Mouse (Mus musculus) heart, embryonic 14.5 days (tissue): ENCODE data around the gene Pla2g6. TPM values are rescaled to one million over a fixed set of nuclear protein-coding genes. Genes with fewer than 3 reads are reported as not detected.
A peak's percentile ranks its signal among the peaks of the same experiment; 100 is the strongest.

ENCODE experiments used
- ATAC-seq: fragments of 200-750 bp; cut with Nextera tagmentation; 2 replicates; pipeline ENCODE4 v1.8.0; 2017; ENCODE audit warnings: low read depth, moderate TSS enrichment; ENCODE audit not compliant: insufficient number of reproducible peaks, insufficient read depth, low FRiP score
- H3K27ac ChIP-seq, 2 experiments: fragments of 200-500 bp in 1 of 2; fragments of 300-500 bp in 1 of 2; sonication (generic) in 1 of 2; replicated peaks in 1 of 2; 2 replicates each; pipeline ENCODE4 v1.5.1; 2012 to 2014; ENCODE audit warnings: low read depth in 2 of 2, low read length in 2 of 2, control low read depth in 1 of 2, mild to moderate bottlenecking in 1 of 2, mixed read lengths in 1 of 2; ENCODE audit not compliant: control insufficient read depth in 1 of 2, insufficient read depth in 1 of 2
- H3K27me3 ChIP-seq: fragments of 300-500 bp; sonication (generic); 2 replicates; pipeline ENCODE4 v1.6.1; 2014; ENCODE audit warnings: mild to moderate bottlenecking, low read length, control low read depth; ENCODE audit not compliant: control insufficient read depth, insufficient read depth
- H3K36me3 ChIP-seq: fragments of 300-500 bp; sonication (generic); 2 replicates; pipeline ENCODE4 v1.6.1; 2014; ENCODE audit warnings: mild to moderate bottlenecking, control low read depth, low read length, mixed read lengths; ENCODE audit not compliant: control insufficient read depth, insufficient read depth
- H3K4me1 ChIP-seq, 2 experiments: fragments of 200-500 bp in 1 of 2; fragments of 300-500 bp in 1 of 2; sonication (generic) in 1 of 2; 2 replicates each; pipeline ENCODE4 v1.6.1; 2012 to 2014; ENCODE audit warnings: low read length in 2 of 2, control low read depth in 1 of 2, mixed read lengths in 1 of 2; ENCODE audit not compliant: control insufficient read depth in 2 of 2, insufficient read depth in 2 of 2
- H3K4me2 ChIP-seq: fragments of 300-500 bp; sonication (generic); 2 replicates; pipeline ENCODE4 v1.6.1; 2014; ENCODE audit warnings: mild to moderate bottlenecking, low read length
- H3K4me3 ChIP-seq, 2 experiments: fragments of 200-500 bp in 1 of 2; fragments of 300-500 bp in 1 of 2; sonication (generic) in 1 of 2; 2 replicates each; pipeline ENCODE4 v1.5.1; 2012 to 2014; ENCODE audit warnings: low read length in 2 of 2, mild to moderate bottlenecking in 2 of 2, control low read depth in 1 of 2, low read depth in 1 of 2, moderate library complexity in 1 of 2; ENCODE audit not compliant: control insufficient read depth in 1 of 2, insufficient read depth in 1 of 2
- H3K9ac ChIP-seq: fragments of 300-500 bp; sonication (generic); 2 replicates; pipeline ENCODE4 v1.6.1; 2014; ENCODE audit warnings: mild to moderate bottlenecking, low read length
- H3K9me3 ChIP-seq: fragments of 300-500 bp; sonication (generic); 2 replicates; pipeline ENCODE4 v1.6.1; 2016; ENCODE audit warnings: low read length, control low read depth; ENCODE audit not compliant: control insufficient read depth
- WGBS: fragments of 180-500 bp; shearing (Covaris S2); extraction: QIAGEN DNeasy Blood & Tissue Kit; methylation state at CpG from one replicate; pipeline ENCODE4 v1.1.7; 2014; 5-methylcytosine and 5-hydroxymethylcytosine counted together
- polyA plus RNA-seq: library from polyadenylated mRNA; unstranded; fragments of >200 nt; fragmentation: Nextera tagmentation; extraction: Ambion mirVana; gene quantifications from 2 replicates; pipeline ENCODE4 v1.2.1, GENCODE M21; 2014

Gene Pla2g6
- polyA plus RNA-seq, 1 experiment from 2014 or later, result 11.7 TPM

DNA sequence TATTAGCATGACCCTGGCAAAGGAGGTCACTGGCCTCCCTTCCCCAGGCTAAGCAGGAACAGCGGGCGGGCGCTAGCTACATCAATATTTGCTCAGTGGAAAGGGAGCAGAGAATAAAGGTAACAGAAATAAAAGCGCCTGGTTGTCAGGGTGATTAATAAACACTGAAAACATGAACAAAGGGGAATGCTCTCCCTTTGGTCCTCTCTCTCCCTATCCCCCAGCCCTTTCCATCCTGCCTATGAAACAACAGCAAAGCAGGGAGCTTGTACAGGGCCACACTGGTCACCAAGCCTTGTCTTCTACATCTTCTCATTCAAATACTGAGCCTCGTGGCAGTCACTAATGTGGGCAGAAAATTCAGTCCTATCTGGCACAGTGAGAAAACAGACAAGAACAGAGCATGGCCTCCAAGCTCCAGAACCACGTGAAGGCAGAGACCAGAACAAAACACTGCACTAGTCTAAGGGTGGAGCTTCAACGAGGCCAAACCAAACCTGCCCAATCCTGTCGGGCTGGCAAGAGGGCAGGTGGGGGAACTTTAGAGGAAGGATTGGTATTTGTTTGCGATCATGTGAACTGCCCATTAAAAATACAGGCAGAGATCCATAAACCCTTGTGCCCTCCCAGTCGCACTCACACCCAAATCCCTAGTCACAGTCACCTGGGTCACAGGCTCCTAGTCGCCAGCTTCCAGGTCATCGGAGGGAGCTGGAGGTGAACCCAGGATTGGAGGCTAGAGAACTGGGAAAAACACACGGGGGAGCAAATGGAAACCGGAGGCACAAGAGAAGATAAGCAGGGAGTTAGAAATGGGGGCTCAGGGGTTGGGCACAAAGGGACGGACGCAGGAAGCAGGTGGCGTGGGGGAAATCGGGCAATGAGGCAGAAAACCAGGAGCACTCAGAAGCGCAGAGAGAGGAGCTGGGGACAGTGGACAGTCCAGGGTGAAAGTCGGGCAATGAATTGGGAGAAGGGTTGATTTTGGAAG is 924 bp downstream of the Pla2g6 start:
- Histone ChIP-seq H3K9me3 (no peaks in the 10 kb centered on the region), H3K27me3 (no peaks in the 10 kb centered on the region), H3K9ac (peak overlapping the region; percentile 83), H3K4me3 (peak overlapping the region; percentile 52 to 63), H3K36me3 (no peaks in the 10 kb centered on the region), H3K27ac (peak overlapping the region; percentile 78 to 83), H3K4me1 (peaks cover 28 to 34% of the 10 kb centered on the region in 2 experiments), H3K4me2 (peak overlapping the region; percentile 93)
- ATAC-seq, result no peak
- WGBS, result 20% methylated on average over 20 of the region's 20 CpGs

- peaks cover 31 to 42% of the 10 kb centered on the region in 2 experiments for H3K4me1 ChIP-seq
- H3K9me3 ChIP-seq, result no peaks in the 10 kb centered on the region
- no peak overlapping the region for H3K27ac ChIP-seq
- no peak for ATAC-seq
- 0 out of 2 replicates have a peak overlapping the region, but pooled peaks have one; percentile 16 for H3K4me2 ChIP-seq
- H3K4me3 ChIP-seq, result no peak overlapping the region
- H3K36me3 ChIP-seq, result no peaks in the 10 kb centered on the region
- WGBS, result 50% methylated on average over 4 of the region's 4 CpGs
- H3K9ac ChIP-seq, result no peak overlapping the region
- no peaks in the 10 kb centered on the region for H3K27me3 ChIP-seq
Measured at GRCm38 (mm10) chr15:79326264-79326663, 1.9 kb downstream of the Pla2g6 start.

DNA sequence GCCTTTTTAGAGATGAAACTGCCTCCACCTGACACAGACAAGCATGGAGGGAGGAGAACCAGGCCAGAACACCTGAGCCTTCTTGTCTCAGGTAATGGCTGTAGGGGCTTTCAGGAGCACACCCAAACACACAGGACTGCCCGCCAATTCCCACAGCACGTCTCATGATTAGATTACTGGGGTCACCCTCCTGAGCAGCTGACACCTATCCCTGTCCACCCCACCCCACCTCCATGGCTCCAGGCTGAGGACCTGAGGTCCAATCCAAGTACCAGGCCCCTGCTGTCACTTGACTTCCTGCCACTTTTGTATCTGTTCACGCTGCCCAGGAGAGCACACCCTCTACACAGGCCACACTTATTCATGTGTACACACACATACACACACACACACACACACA is 2.4 kb downstream of the Pla2g6 start:
- Histone ChIP-seq H3K9me3 (no peaks in the 10 kb centered on the region), H3K9ac (no peak overlapping the region), H3K4me3 (no peak overlapping the region), H3K4me1 (peaks cover 31 to 42% of the 10 kb centered on the region in 2 experiments), H3K27me3 (no peaks in the 10 kb centered on the region), H3K36me3 (no peaks in the 10 kb centered on the region), H3K4me2 (no peak overlapping the region), H3K27ac (no peak overlapping the region)
- no peak for ATAC-seq
- WGBS, result 65% methylated on average over 3 of the region's 3 CpGs

GRCm38 (mm10) chr15:79324373-79324772 is 3.8 kb downstream of the Pla2g6 start:
- H3K9me3 ChIP-seq, result no peaks in the 10 kb centered on the region
- no peaks in the 10 kb centered on the region for H3K36me3 ChIP-seq
- peak overlapping the region; percentile 79 to 87; a peak in 3 of 4 replicates for H3K27ac ChIP-seq
- no peak overlapping the region for H3K4me2 ChIP-seq
- H3K4me1 ChIP-seq, result peaks cover 31 to 42% of the 10 kb centered on the region in 2 experiments
- 80% methylated on average over 3 of the region's 3 CpGs for WGBS
- no peaks in the 10 kb centered on the region for H3K27me3 ChIP-seq
- H3K4me3 ChIP-seq, result no peak overlapping the region
- no peak overlapping the region for H3K9ac ChIP-seq
- no peak for ATAC-seq

DNA sequence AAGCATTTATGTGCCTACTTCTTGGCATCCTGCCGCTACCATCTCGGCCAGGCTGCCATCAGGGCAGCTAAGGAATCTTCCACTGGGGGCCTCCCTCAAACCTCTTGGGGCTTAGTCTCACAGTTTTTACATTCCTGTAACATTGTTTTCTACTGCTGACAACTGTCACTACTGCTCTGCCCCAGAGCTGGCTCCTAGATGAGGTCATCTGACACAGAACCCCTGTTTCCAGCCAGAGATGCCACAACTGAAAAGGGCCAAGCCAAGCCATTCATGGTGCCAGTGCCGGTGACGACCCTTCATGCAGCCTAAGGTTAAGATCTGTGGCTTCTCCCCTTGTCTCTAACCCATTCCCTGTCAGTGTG is 4.4 kb downstream of the Pla2g6 start:
- H3K4me1 ChIP-seq, result peaks cover 31 to 42% of the 10 kb centered on the region in 2 experiments

DNA sequence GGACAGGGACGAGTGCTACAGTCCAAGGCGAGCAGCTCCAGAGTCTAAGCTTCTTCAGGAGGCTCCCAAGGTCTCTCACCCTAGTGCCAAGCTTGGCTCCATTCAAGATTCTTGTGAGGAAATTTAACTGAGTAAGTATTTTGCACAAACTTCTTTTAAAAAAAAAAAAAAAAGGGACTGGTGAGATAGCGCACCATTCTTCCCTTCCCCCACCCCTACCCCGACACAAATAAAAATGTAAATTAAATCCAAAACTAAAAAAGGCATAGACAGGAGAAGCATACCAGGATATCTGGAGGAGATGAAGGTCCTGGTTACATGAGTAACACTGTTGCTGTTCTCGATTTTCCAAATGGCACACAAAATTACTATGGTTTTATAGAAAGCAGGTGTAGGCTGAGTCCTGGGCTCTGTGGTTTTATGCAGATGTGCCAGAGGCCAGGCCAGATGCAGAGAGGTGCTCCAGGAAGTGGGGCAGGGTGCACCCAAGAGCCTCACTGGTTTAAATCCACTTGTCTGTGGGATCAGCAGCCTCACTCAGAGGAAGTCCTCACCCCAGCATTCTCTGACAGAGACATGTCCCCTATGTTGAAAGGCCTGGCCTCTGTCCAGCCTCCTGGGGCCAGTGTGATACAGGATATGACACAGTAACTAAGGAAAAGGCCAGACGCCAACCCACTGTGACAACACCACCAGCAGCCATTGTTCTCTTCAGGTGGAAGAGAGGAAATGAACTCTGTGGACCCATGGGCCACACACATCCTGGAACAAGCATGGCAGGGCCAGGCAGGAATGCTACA is 5.0 kb downstream of the Pla2g6 start:
- 0 out of 2 replicates have a peak overlapping the region, but pooled peaks have one; percentile 14 for H3K9ac ChIP-seq
- no peak overlapping the region for H3K4me2 ChIP-seq
- peaks cover 31 to 42% of the 10 kb centered on the region in 2 experiments for H3K4me1 ChIP-seq
- peak; percentile 25 for ATAC-seq
- H3K27me3 ChIP-seq, result no peaks in the 10 kb centered on the region
- H3K4me3 ChIP-seq, result no peak overlapping the region
- no peaks in the 10 kb centered on the region for H3K9me3 ChIP-seq
- H3K27ac ChIP-seq, result peak overlapping the region; percentile 79 to 87
- WGBS, result 59% methylated on average over 6 of the region's 6 CpGs
- no peaks in the 10 kb centered on the region for H3K36me3 ChIP-seq

More for the DNA sequence above, 4.4 kb downstream of the Pla2g6 start:
- H3K27me3 ChIP-seq, result no peaks in the 10 kb centered on the region
- peak overlapping the region; percentile 79 to 87 for H3K27ac ChIP-seq
- H3K9ac ChIP-seq, result no peak overlapping the region
- H3K9me3 ChIP-seq, result no peaks in the 10 kb centered on the region
- H3K4me3 ChIP-seq, result no peak overlapping the region
- WGBS, result 45% methylated on average over 4 of the region's 4 CpGs
- no peak overlapping the region for H3K4me2 ChIP-seq
- no peaks in the 10 kb centered on the region for H3K36me3 ChIP-seq
- ATAC-seq, result no peak

DNA sequence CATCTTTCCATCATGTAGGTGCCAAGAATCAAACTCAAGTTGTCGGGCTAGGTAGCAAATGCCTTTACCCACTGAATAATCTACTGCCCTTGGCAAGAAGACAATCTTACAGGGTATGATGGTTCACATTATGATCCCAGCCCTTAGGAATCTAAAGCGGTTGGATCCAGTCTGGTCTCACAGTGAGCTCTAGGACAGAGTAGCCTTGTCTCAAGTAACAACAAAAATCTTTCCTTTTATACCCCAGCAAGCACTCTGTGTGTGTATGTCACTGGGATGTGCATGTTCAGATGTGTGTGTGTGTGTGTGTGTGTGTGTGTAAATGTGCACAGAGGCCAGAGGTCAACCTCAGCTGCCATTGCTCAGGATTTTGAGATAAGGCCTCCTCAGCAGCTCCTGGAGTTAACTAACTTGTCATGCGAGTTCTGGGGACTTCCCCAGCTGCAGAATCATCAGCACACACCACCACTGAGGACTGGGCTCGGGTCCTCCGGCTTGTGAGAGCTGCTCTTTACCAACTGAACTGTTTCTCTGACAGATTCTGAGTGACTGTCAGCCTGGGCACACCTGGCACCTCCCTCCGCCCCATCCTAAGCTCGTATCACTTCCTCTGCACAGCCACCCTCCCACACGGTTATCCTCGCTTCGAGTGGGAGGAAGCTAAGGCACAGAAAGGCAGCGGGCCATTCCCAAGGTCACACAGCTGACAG is 5.8 kb downstream of the Pla2g6 start:
- Histone ChIP-seq H3K27ac (peak overlapping the region; percentile 15 to 87), H3K9me3 (no peaks in the 10 kb centered on the region), H3K4me1 (peaks cover 30 to 42% of the 10 kb centered on the region in 2 experiments), H3K27me3 (no peaks in the 10 kb centered on the region), H3K36me3 (no peaks in the 10 kb centered on the region), H3K4me3 (no peak overlapping the region), H3K4me2 (no peak overlapping the region), H3K9ac (0 out of 2 replicates have a peak overlapping the region, but pooled peaks have one; percentile 14)
- ATAC-seq, result no peak
- WGBS, result 50% methylated on average over 11 of the region's 11 CpGs
